Mouse (Mus musculus) heart, embryonic 14.5 days (tissue): Measurements from ENCODE around the gene Xxylt1. TPM values are rescaled to one million over a fixed set of nuclear protein-coding genes. Genes with fewer than 3 reads are reported as not detected.

Experiments
- ATAC-seq: fragments of 200-750 bp; cut with Nextera tagmentation; 2 replicates; pipeline ENCODE4 v1.8.0; 2017; ENCODE audit warnings: low read depth, moderate TSS enrichment; ENCODE audit not compliant: insufficient number of reproducible peaks, insufficient read depth, low FRiP score
- H3K27ac ChIP-seq, 2 experiments: fragments of 200-500 bp in 1 of 2; fragments of 300-500 bp in 1 of 2; sonication (generic) in 1 of 2; replicated peaks in 1 of 2; 2 replicates each; pipeline ENCODE4 v1.5.1; 2012 to 2014; ENCODE audit warnings: low read depth in 2 of 2, low read length in 2 of 2, control low read depth in 1 of 2, mild to moderate bottlenecking in 1 of 2, mixed read lengths in 1 of 2; ENCODE audit not compliant: control insufficient read depth in 1 of 2, insufficient read depth in 1 of 2
- H3K27me3 ChIP-seq: fragments of 300-500 bp; sonication (generic); 2 replicates; pipeline ENCODE4 v1.6.1; 2014; ENCODE audit warnings: mild to moderate bottlenecking, low read length, control low read depth; ENCODE audit not compliant: control insufficient read depth, insufficient read depth
- H3K36me3 ChIP-seq: fragments of 300-500 bp; sonication (generic); 2 replicates; pipeline ENCODE4 v1.6.1; 2014; ENCODE audit warnings: mild to moderate bottlenecking, control low read depth, low read length, mixed read lengths; ENCODE audit not compliant: control insufficient read depth, insufficient read depth
- H3K4me1 ChIP-seq, 2 experiments: fragments of 200-500 bp in 1 of 2; fragments of 300-500 bp in 1 of 2; sonication (generic) in 1 of 2; 2 replicates each; pipeline ENCODE4 v1.6.1; 2012 to 2014; ENCODE audit warnings: low read length in 2 of 2, control low read depth in 1 of 2, mixed read lengths in 1 of 2; ENCODE audit not compliant: control insufficient read depth in 2 of 2, insufficient read depth in 2 of 2
- H3K4me2 ChIP-seq: fragments of 300-500 bp; sonication (generic); 2 replicates; pipeline ENCODE4 v1.6.1; 2014; ENCODE audit warnings: mild to moderate bottlenecking, low read length
- H3K4me3 ChIP-seq, 2 experiments: fragments of 200-500 bp in 1 of 2; fragments of 300-500 bp in 1 of 2; sonication (generic) in 1 of 2; 2 replicates each; pipeline ENCODE4 v1.5.1; 2012 to 2014; ENCODE audit warnings: low read length in 2 of 2, mild to moderate bottlenecking in 2 of 2, control low read depth in 1 of 2, low read depth in 1 of 2, moderate library complexity in 1 of 2; ENCODE audit not compliant: control insufficient read depth in 1 of 2, insufficient read depth in 1 of 2
- H3K9ac ChIP-seq: fragments of 300-500 bp; sonication (generic); 2 replicates; pipeline ENCODE4 v1.6.1; 2014; ENCODE audit warnings: mild to moderate bottlenecking, low read length
- H3K9me3 ChIP-seq: fragments of 300-500 bp; sonication (generic); 2 replicates; pipeline ENCODE4 v1.6.1; 2016; ENCODE audit warnings: low read length, control low read depth; ENCODE audit not compliant: control insufficient read depth
- WGBS: fragments of 180-500 bp; shearing (Covaris S2); extraction: QIAGEN DNeasy Blood & Tissue Kit; methylation state at CpG from one replicate; pipeline ENCODE4 v1.1.7; 2014; 5-methylcytosine and 5-hydroxymethylcytosine counted together
- polyA plus RNA-seq: library from polyadenylated mRNA; unstranded; fragments of >200 nt; fragmentation: Nextera tagmentation; extraction: Ambion mirVana; gene quantifications from 2 replicates; pipeline ENCODE4 v1.2.1, GENCODE M21; 2014

Gene Xxylt1
- polyA plus RNA-seq: 10.6 and 12.2 TPM in 2 replicates

- no peaks in the 10 kb centered on the region; the same call in 1 of the 2 replicates for H3K36me3 ChIP-seq
- no peaks in the 10 kb centered on the region for H3K27me3 ChIP-seq
- H3K4me2 ChIP-seq: peak within 1 kb of the TSS; percentile 96
- H3K9me3 ChIP-seq: no peaks in the 10 kb centered on the region
- H3K4me1 ChIP-seq: peaks cover 4 to 11% of the 10 kb centered on the region in 2 experiments
- peak within 1 kb of the TSS; percentile 66 to 74 for H3K4me3 ChIP-seq
- H3K9ac ChIP-seq: peak within 1 kb of the TSS; percentile 78
- H3K27ac ChIP-seq: peak within 1 kb of the TSS; percentile 73 to 77
- under 1% methylated on average over 54 of the region's 54 CpGs for WGBS
- peak; percentile 97 for ATAC-seq
Observed at GRCm38 (mm10) chr16:31081125-31081664, at the start of gene Xxylt1. Gene Xxylt1, minus strand, starts transcription at chr16:31081432.

- Histone ChIP-seq H3K4me2 (no peak overlapping the region), H3K4me1 (no peaks in the 10 kb centered on the region), H3K4me3 (no peak overlapping the region), H3K9me3 (no peaks in the 10 kb centered on the region), H3K27me3 (no peaks in the 10 kb centered on the region), H3K36me3 (peaks cover 51% of the 10 kb centered on the region), H3K27ac (no peak overlapping the region), H3K9ac (no peak overlapping the region)
- WGBS: 88% methylated on average over 5 of the region's 5 CpGs
- no peak for ATAC-seq
Observed at GRCm38 (mm10) chr16:31128116-31128515, 46.9 kb upstream of the Xxylt1 start.

- Histone ChIP-seq H3K4me3 (no peak overlapping the region), H3K27me3 (no peaks in the 10 kb centered on the region), H3K9ac (no peak overlapping the region), H3K4me1 (no peaks in the 10 kb centered on the region), H3K27ac (no peak overlapping the region), H3K4me2 (no peak overlapping the region), H3K36me3 (peaks cover 55% of the 10 kb centered on the region), H3K9me3 (no peaks in the 10 kb centered on the region)
- ATAC-seq: no peak
- 72% methylated on average over 5 of the region's 5 CpGs for WGBS
Observed at GRCm38 (mm10) chr16:31124991-31125390, 43.8 kb upstream of the Xxylt1 start.

DNA sequence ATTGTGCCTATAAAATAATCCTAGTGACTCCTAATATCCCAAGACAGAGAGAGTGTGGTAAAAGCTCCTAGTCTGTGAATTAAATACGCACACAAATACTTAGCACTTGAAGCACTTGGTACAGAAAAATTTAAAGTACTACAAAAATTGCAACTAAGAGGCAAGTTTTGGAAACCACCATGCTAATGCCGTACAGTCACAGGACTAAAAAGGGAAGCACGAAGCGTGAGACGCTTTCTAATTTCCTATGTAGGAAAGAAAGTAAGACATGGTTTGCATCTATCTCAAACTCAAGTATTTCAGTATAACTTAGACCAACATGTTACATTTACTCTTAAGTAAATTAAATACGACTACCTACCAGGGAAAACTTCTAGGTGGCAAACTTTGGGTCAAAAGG is 40.4 kb upstream of the Xxylt1 start:
- no peak for ATAC-seq

GRCm38 (mm10) chr16:31113596-31113995 is 32.4 kb upstream of the Xxylt1 start:
- no peak overlapping the region for H3K4me2 ChIP-seq
- H3K9me3 ChIP-seq: peaks cover 7% of the 10 kb centered on the region; the same call in 1 of the 2 replicates
- peaks cover 67% of the 10 kb centered on the region for H3K36me3 ChIP-seq
- no peaks in the 10 kb centered on the region for H3K4me1 ChIP-seq
- no peak for ATAC-seq
- no peak overlapping the region for H3K4me3 ChIP-seq
- no peaks in the 10 kb centered on the region for H3K27me3 ChIP-seq
- H3K9ac ChIP-seq: no peak overlapping the region
- H3K27ac ChIP-seq: no peak overlapping the region

More for the DNA sequence above, 40.4 kb upstream of the Xxylt1 start:
- WGBS: 93% methylated on average over 6 of the region's 6 CpGs
- Histone ChIP-seq H3K4me3 (no peak overlapping the region), H3K27ac (no peak overlapping the region), H3K9me3 (no peaks in the 10 kb centered on the region), H3K4me2 (no peak overlapping the region), H3K27me3 (no peaks in the 10 kb centered on the region), H3K36me3 (peaks cover 53% of the 10 kb centered on the region), H3K4me1 (no peaks in the 10 kb centered on the region), H3K9ac (no peak overlapping the region)

DNA sequence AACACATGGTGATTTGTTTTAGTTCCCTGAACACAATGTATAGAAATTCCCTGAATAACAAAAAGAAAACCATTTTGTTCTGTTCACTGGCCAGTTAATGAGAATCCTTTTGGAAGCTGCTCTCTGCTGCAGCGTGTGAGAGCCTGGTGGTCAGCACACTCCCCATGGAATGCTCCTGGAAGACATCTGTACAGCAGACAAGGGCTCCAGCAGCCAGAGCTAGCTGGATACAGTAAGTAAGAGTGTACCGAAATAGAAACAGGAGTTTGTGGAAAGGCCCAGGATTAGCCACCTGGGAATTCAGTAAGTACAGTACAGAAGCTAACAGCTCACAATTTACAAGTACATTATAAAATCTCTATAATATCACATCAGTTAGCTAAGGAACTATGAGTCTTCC is 20.1 kb upstream of the Xxylt1 start:
- H3K27me3 ChIP-seq: no peaks in the 10 kb centered on the region
- H3K9me3 ChIP-seq: no peaks in the 10 kb centered on the region
- no peak for ATAC-seq
- H3K4me1 ChIP-seq: peaks cover 0 to 3% of the 10 kb centered on the region in 2 experiments; a peak in 1 of 4 replicates
- no peak overlapping the region for H3K4me3 ChIP-seq
- WGBS: 35% methylated on average over 2 of the region's 2 CpGs
- H3K9ac ChIP-seq: no peak overlapping the region
- peaks cover 59% of the 10 kb centered on the region for H3K36me3 ChIP-seq
- 0 out of 4 replicates have a peak overlapping the region, but pooled peaks of 1 of the 2 experiments have one; percentile 6 for H3K27ac ChIP-seq
- H3K4me2 ChIP-seq: no peak overlapping the region

- Histone ChIP-seq H3K27ac (no peak overlapping the region), H3K4me2 (no peak overlapping the region), H3K9me3 (no peaks in the 10 kb centered on the region), H3K4me3 (no peak overlapping the region), H3K9ac (no peak overlapping the region), H3K36me3 (peaks cover 53% of the 10 kb centered on the region), H3K27me3 (no peaks in the 10 kb centered on the region), H3K4me1 (peaks cover 0 to 3% of the 10 kb centered on the region in 2 experiments; a peak in 1 of 4 replicates)
- 85% methylated on average over 1 of the region's 1 CpGs for WGBS
- no peak for ATAC-seq
Observed at GRCm38 (mm10) chr16:31099906-31100305, 18.7 kb upstream of the Xxylt1 start.

GRCm38 (mm10) chr16:31094036-31094435 is 12.8 kb upstream of the Xxylt1 start:
- Histone ChIP-seq H3K4me3 (no peak overlapping the region), H3K4me2 (no peak overlapping the region), H3K27ac (no peak overlapping the region), H3K36me3 (peaks cover 31% of the 10 kb centered on the region), H3K9ac (no peak overlapping the region), H3K9me3 (no peaks in the 10 kb centered on the region), H3K27me3 (no peaks in the 10 kb centered on the region), H3K4me1 (no peaks in the 10 kb centered on the region; a peak in 1 of 4 replicates)
- WGBS: 53% methylated on average over 6 of the region's 6 CpGs
- ATAC-seq: no peak
